Mouse (Mus musculus) bone marrow macrophage, adult 2 months (primary cell): Measurements from ENCODE around the gene Lamp1.

Experiments used
- CTCF ChIP-seq: IDR thresholded peaks from 2 replicates; pipeline ENCODE4 v1.5.1; 2012; ENCODE audit warnings: low read depth, mild to moderate bottlenecking, low read length, moderate library complexity
- POLR2A ChIP-seq: IDR thresholded peaks from 2 replicates; pipeline ENCODE4 v1.6.1; 2012; ENCODE audit warnings: mild to moderate bottlenecking, low read depth, low read length, borderline replicate concordance

GRCm38 (mm10) chr8:13179948-13180347 is 21.0 kb downstream of the Lamp1 start:
- TF ChIP-seq CTCF (no peak), POLR2A (no peak)
